Mouse (Mus musculus): ENCODE data around the gene Duoxa1. TPM values are rescaled to one million over a fixed set of nuclear protein-coding genes. Genes with fewer than 3 reads are reported as not detected.
"Not testable (repeated sequence)": the region's sequence is repeated elsewhere in the genome, so short reads cannot be mapped to it uniquely, and the experiment has no call there.

Duoxa1 gene
- polyA plus RNA-seq (2015; fragmentation: Nextera tagmentation; extraction: Ambion mirVana), result 2.1 and 2.3 TPM in 2 replicates

GRCm38 (mm10) chr2:122313536-122313935 lies at the start of gene Duoxa1:
Gene Duoxa1, minus strand, starts transcription at chr2:122313730.
- DNase-seq (ENCODE audit: low spot score), result no peak

- DNase-seq (ENCODE audit: low spot score), result no peak
These were observed 49.3 kb upstream of the Duoxa1 start for GRCm38 (mm10) chr2:122362622-122363523.

- no peak for DNase-seq (ENCODE audit: low spot score)
These were observed 48.5 kb upstream of the Duoxa1 start for GRCm38 (mm10) chr2:122361868-122362621.

GRCm38 (mm10) chr2:122361181-122361580 lies 47.7 kb upstream of the Duoxa1 start:
- no peak for DNase-seq (ENCODE audit: low spot score)

GRCm38 (mm10) chr2:122360310-122360709 lies 46.8 kb upstream of the Duoxa1 start:
- DNase-seq (ENCODE audit: low spot score), result no peak

GRCm38 (mm10) chr2:122356187-122356586 lies 42.7 kb upstream of the Duoxa1 start:
- DNase-seq (ENCODE audit: low spot score), result no peak

GRCm38 (mm10) chr2:122355389-122355788 lies 41.9 kb upstream of the Duoxa1 start:
- no peak for DNase-seq (ENCODE audit: low spot score)

- no peak for DNase-seq (ENCODE audit: low spot score)
These were observed 40.8 kb upstream of the Duoxa1 start for GRCm38 (mm10) chr2:122354191-122354929.

- DNase-seq (ENCODE audit: low spot score), result no peak
These were observed 40.2 kb upstream of the Duoxa1 start for GRCm38 (mm10) chr2:122353765-122354164.

- no peak for DNase-seq (ENCODE audit: low spot score)
These were observed 39.5 kb upstream of the Duoxa1 start for GRCm38 (mm10) chr2:122352992-122353391.

GRCm38 (mm10) chr2:122351931-122352329 lies 38.4 kb upstream of the Duoxa1 start:
- DNase-seq (ENCODE audit: low spot score), result no peak

GRCm38 (mm10) chr2:122351156-122351930 lies 37.8 kb upstream of the Duoxa1 start:
- DNase-seq (ENCODE audit: low spot score), result no peak

GRCm38 (mm10) chr2:122349136-122349785 lies 35.7 kb upstream of the Duoxa1 start:
- no peak for DNase-seq (ENCODE audit: low spot score)

- DNase-seq (ENCODE audit: low spot score), result peak; percentile 86
These were observed 35.1 kb upstream of the Duoxa1 start for GRCm38 (mm10) chr2:122348531-122349131.

- no peak for DNase-seq (ENCODE audit: low spot score)
These were observed 33.7 kb upstream of the Duoxa1 start for GRCm38 (mm10) chr2:122347257-122347656.

- DNase-seq (ENCODE audit: low spot score), result not testable (repeated sequence)
These were observed 32.6 kb upstream of the Duoxa1 start for GRCm38 (mm10) chr2:122346164-122346563.

- DNase-seq (ENCODE audit: low spot score), result no peak
These were observed 31.8 kb upstream of the Duoxa1 start for GRCm38 (mm10) chr2:122345106-122345893.

- DNase-seq (ENCODE audit: low spot score), result no peak
These were observed 23.8 kb upstream of the Duoxa1 start for GRCm38 (mm10) chr2:122337291-122337690.

- DNase-seq (ENCODE audit: low spot score), result no peak
These were observed 20.6 kb upstream of the Duoxa1 start for GRCm38 (mm10) chr2:122334170-122334569.

Data from thymus, postnatal 0 days (tissue).